Mouse (Mus musculus): ENCODE measurements around the gene Zfp326.

- TF ChIP-seq CTCF (IDR thresholded peaks at IDR 0.05; ENCODE audit: low read depth) (no peak), EP300 (optimal IDR thresholded peaks at IDR 0.05) (no peak)
Measured at GRCm38 (mm10) chr5:105853271-105853670, 23.1 kb upstream of the Zfp326 start.
